Mouse (Mus musculus) heart, adult 18-20 months (tissue): Measurements from ENCODE around the gene 2610528A11Rik. TPM values are rescaled to one million over a fixed set of nuclear protein-coding genes. Genes with fewer than 3 reads are reported as not detected.
A peak's percentile ranks its signal among the peaks of the same experiment; 100 is the strongest.
"Not testable (repeated sequence)": the region's sequence is repeated elsewhere in the genome, so short reads cannot be mapped to it uniquely, and the experiment has no call there.

Source experiments
- DNase-seq, 2 experiments: peaks; one replicate each; pipeline ENCODE4 v3.0.0; 2021 to 2022; ENCODE audit warnings: mixed read lengths in 1 of 2
- long read RNA-seq, 2 experiments: library from polyadenylated mRNA; stranded (forward); transcript quantifications; one replicate each; pipeline ENCODE4 v2.0.0; 2021
- total RNA-seq, 2 experiments: library from RNA; stranded (reverse); gene quantifications; 2 replicates each; pipeline ENCODE4 v1.2.3; 2021

The 2610528A11Rik gene
- under 1 TPM in 1 of 2 experiments, not detected in 1; 0.57 TPM for total RNA-seq
- long read RNA-seq, experiment 1 = 0 reads
- long read RNA-seq, experiment 2 = 0 reads

GRCm38 (mm10) chr14:37113922-37114321, at the start of gene 2610528A11Rik:
TSS of gene 2610528A11Rik (minus strand) at chr14:37114022.
- DNase-seq = no peak

GRCm38 (mm10) chr14:37163277-37163956, 49.6 kb upstream of the 2610528A11Rik start:
- DNase-seq = no peak

- DNase-seq = no peak
Measured at GRCm38 (mm10) chr14:37154391-37154790, 40.6 kb upstream of the 2610528A11Rik start.

GRCm38 (mm10) chr14:37139051-37139710, 25.4 kb upstream of the 2610528A11Rik start:
- DNase-seq = no peak

GRCm38 (mm10) chr14:37137596-37137995, 23.8 kb upstream of the 2610528A11Rik start:
- not testable (repeated sequence) for DNase-seq

- no peak for DNase-seq
Measured at GRCm38 (mm10) chr14:37136110-37136509, 22.3 kb upstream of the 2610528A11Rik start.

GRCm38 (mm10) chr14:37135671-37136070, 21.8 kb upstream of the 2610528A11Rik start:
- DNase-seq = no peak

- peak; percentile 98 to 99 for DNase-seq
Measured at GRCm38 (mm10) chr14:37135127-37135593, 21.3 kb upstream of the 2610528A11Rik start, which contains the start of gene Ghitm. TSS of gene Ghitm (minus strand) at chr14:37135272.

GRCm38 (mm10) chr14:37134304-37135126, 20.7 kb upstream of the 2610528A11Rik start:
- DNase-seq = no peak

- peak; percentile 20 to 48 for DNase-seq
Measured at GRCm38 (mm10) chr14:37127652-37128051, 13.8 kb upstream of the 2610528A11Rik start.

- DNase-seq = no peak
Measured at GRCm38 (mm10) chr14:37119233-37119632, 5.4 kb upstream of the 2610528A11Rik start.

- DNase-seq = peak in 1 of 2 experiments; percentile 9
Measured at GRCm38 (mm10) chr14:37112931-37113330, 891 bp downstream of the 2610528A11Rik start.

GRCm38 (mm10) chr14:37111371-37111770, 2.5 kb downstream of the 2610528A11Rik start:
- no peak for DNase-seq

GRCm38 (mm10) chr14:37110456-37110855, 3.4 kb downstream of the 2610528A11Rik start:
- DNase-seq = no peak

GRCm38 (mm10) chr14:37109975-37110374, 3.8 kb downstream of the 2610528A11Rik start:
- DNase-seq = no peak

GRCm38 (mm10) chr14:37109460-37109859, 4.4 kb downstream of the 2610528A11Rik start:
- DNase-seq = no peak

GRCm38 (mm10) chr14:37105846-37106245, 8.0 kb downstream of the 2610528A11Rik start:
- DNase-seq = peak in 1 of 2 experiments; percentile 8

- peak; percentile 28 to 34 for DNase-seq
Measured at GRCm38 (mm10) chr14:37104747-37105146, 9.1 kb downstream of the 2610528A11Rik start.

- no peak for DNase-seq
Measured at GRCm38 (mm10) chr14:37102484-37102883, 11.3 kb downstream of the 2610528A11Rik start.

GRCm38 (mm10) chr14:37101531-37101930, 12.3 kb downstream of the 2610528A11Rik start:
- no peak for DNase-seq

- DNase-seq = no peak
Measured at GRCm38 (mm10) chr14:37097956-37098530, 15.8 kb downstream of the 2610528A11Rik start, which contains the start of gene Cdhr1. TSS of gene Cdhr1 (minus strand) at chr14:37098347.

GRCm38 (mm10) chr14:37095556-37095955, 18.3 kb downstream of the 2610528A11Rik start:
- DNase-seq = no peak
